Mouse (Mus musculus) lung, postnatal 0 days (tissue): Measurements from ENCODE around the gene Rufy1. TPM values are rescaled to one million over a fixed set of nuclear protein-coding genes. Genes with fewer than 3 reads are reported as not detected.

Experiments
- ATAC-seq: fragments of 200-750 bp; cut with Nextera tagmentation; 2 replicates; pipeline ENCODE4 v1.8.0; 2017; ENCODE audit warnings: moderate library complexity
- DNase-seq: peaks from one replicate; pipeline ENCODE4 v3.0.0-alpha.2; 2016; ENCODE audit warnings: low spot score
- H3K27ac ChIP-seq: fragments of 300-500 bp; sonication (generic); 2 replicates; pipeline ENCODE4 v1.5.1; 2014; ENCODE audit warnings: antibody characterized with exemption, mild to moderate bottlenecking, low read length, mixed read lengths
- H3K27me3 ChIP-seq: fragments of 300-500 bp; sonication (generic); replicated peaks from 2 replicates; pipeline ENCODE4 v1.6.1; 2014; ENCODE audit warnings: low read length, mixed read lengths; ENCODE audit not compliant: insufficient read depth
- H3K36me3 ChIP-seq: fragments of 300-500 bp; sonication (generic); 2 replicates; pipeline ENCODE4 v1.6.1; 2014; ENCODE audit warnings: low read length, mixed read lengths; ENCODE audit not compliant: insufficient read depth
- H3K4me1 ChIP-seq: fragments of 300-500 bp; sonication (generic); 2 replicates; pipeline ENCODE4 v1.6.1; 2014; ENCODE audit warnings: antibody characterized with exemption, low read depth, low read length, mixed read lengths; ENCODE audit not compliant: insufficient read depth
- H3K4me2 ChIP-seq: fragments of 300-500 bp; sonication (generic); replicated peaks from 2 replicates; pipeline ENCODE4 v1.6.1; 2014; ENCODE audit warnings: low read depth, mild to moderate bottlenecking, low read length, moderate library complexity, mixed read lengths
- H3K4me3 ChIP-seq: fragments of 300-500 bp; sonication (generic); 2 replicates; pipeline ENCODE4 v1.5.1; 2014; ENCODE audit warnings: low read depth, low read length
- H3K9ac ChIP-seq: fragments of 300-500 bp; sonication (generic); replicated peaks from 2 replicates; pipeline ENCODE4 v1.6.1; 2014; ENCODE audit warnings: low read depth, mild to moderate bottlenecking
- H3K9me3 ChIP-seq: fragments of 300-500 bp; sonication (generic); 2 replicates; pipeline ENCODE4 v1.6.1; 2016; ENCODE audit warnings: low read length, mixed read lengths
- CTCF ChIP-seq: IDR thresholded peaks from 2 replicates; pipeline ENCODE4 v1.5.1; 2016; ENCODE audit warnings: antibody characterized with exemption, mild to moderate bottlenecking
- EP300 ChIP-seq: IDR thresholded peaks from 2 replicates; pipeline ENCODE4 v1.6.1; 2016; ENCODE audit warnings: antibody characterized with exemption, mild to moderate bottlenecking, control low read depth
- WGBS: fragments of 180-500 bp; shearing (Covaris S2); extraction: QIAGEN DNeasy Blood & Tissue Kit; methylation state at CpG from one replicate; pipeline ENCODE4 v1.1.7; 2014; 5-methylcytosine and 5-hydroxymethylcytosine counted together
- polyA plus RNA-seq: library from polyadenylated mRNA; unstranded; fragments of >200 nt; fragmentation: Nextera tagmentation; extraction: Ambion mirVana; gene quantifications from 2 replicates; pipeline ENCODE4 v1.2.1, GENCODE M21; 2015

The Rufy1 gene
- polyA plus RNA-seq, 1 experiment from 2014 or later = 19.8 TPM

DNA sequence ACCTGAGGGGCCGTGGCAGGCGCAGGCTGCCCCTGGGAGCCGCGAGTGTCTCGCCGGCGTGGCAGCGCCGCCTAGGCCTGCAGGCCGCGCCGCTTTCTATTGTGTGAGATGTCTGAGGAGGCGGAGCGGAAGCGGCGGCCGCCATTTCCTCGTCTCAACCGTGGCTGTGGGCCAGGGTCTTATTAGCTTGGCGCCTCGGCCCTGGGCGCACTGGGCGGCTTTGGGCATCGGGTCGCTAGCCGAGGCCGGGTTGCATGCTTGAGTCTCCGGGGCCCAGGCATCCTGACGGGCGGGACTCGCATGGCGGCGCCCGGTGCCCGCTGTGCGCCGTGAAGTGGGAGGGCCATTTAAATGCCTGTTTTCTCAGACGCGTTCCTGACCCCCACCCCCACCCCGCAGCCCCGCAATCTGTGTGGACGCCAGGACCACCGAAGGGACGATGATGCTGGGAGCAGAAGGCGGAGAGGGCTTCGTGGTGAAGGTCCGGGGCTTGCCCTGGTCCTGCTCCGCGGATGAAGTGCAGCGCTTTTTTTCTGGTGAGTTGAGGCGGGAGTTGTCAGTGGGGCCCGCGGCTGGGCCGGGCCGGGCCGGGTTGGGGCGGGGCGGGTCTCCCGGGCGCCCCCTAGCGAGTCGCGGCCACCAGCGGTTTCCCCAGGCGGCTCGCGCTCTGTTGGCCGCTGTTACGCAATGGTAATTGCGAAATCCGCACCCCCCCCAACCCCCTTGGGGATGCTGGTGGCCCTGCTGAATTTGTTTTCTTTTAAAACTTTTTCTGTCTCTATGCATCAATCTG lies 52.8 kb downstream of the Rufy1 start:
- Histone ChIP-seq H3K4me1 (peaks cover 4% of the 10 kb centered on the region; the same call in 1 of the 2 replicates), H3K36me3 (peaks cover 7% of the 10 kb centered on the region; the same call in 1 of the 2 replicates), H3K4me3 (peak overlapping the region; percentile 70), H3K4me2 (peak overlapping the region; percentile 74), H3K9ac (peak overlapping the region; percentile 94), H3K27ac (peak overlapping the region; percentile 99), H3K27me3 (no peaks in the 10 kb centered on the region), H3K9me3 (no peaks in the 10 kb centered on the region)
- WGBS = 2% methylated on average over 60 of the region's 71 CpGs
- ATAC-seq (peak; percentile 83), DNase-seq (peak; percentile 94)
- TF ChIP-seq CTCF = peak; percentile 69
- no peak for TF ChIP-seq EP300

DNA sequence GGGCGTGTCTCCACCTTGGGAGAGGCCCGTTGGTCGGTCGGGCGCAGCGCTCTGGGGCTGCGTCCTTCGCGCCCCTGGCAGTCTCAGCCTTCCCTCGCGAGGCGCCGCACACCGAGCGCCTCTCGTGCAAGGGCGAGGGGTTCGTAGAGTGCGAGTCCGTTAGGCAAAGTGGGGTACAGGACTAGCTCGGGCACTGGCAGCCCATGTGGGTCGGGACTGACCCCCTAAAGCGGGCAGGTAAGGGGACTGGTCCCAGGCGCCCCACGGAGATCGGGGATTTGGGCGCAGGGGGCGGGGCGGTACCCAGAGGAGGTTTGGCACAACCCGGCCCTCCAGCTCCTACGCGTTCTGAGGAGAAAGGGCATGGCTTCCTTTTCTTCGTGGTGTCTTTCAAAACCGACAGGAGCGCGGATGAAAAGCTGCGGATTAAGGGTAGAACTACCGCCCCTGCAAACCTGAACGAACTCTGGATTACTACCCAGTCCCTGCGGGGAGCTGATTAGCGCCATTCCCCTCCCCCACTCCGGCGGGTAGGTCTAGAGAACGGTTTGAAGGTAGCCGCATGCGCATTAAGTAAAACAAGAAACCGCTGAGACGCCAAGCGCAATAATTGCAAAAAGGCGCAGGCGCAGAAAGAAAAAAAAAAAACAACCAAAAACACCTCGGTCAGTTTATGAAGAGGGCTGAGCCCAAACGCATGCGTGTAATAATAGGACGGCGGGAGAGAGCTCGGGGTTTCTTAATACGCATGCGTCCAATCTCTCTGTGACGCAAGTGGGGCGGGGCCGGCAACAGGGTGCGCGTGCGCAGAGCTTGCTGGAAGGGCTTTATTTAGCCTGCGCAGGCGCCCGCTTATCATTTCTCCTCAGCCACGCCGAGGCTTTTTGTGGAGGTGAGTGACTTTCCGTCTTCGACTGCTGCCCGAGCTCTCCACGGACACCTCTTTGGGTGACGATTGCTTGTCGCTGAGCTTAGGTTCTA lies 53.7 kb downstream of the Rufy1 start, which contains the start of gene Hnrnph1:
Gene Hnrnph1, plus strand, starts transcription at position 80 of the 981 bp plus-strand sequence.
- ATAC-seq = peak; percentile 93
- Histone ChIP-seq H3K9ac (peak within 1 kb of the TSS; percentile 94), H3K36me3 (no peaks in the 10 kb centered on the region), H3K4me3 (peak within 1 kb of the TSS; percentile 70), H3K4me2 (peak within 1 kb of the TSS; percentile 96), H3K27ac (peak within 1 kb of the TSS; percentile 99), H3K4me1 (peaks cover 4% of the 10 kb centered on the region; the same call in 1 of the 2 replicates), H3K27me3 (no peaks in the 10 kb centered on the region), H3K9me3 (no peaks in the 10 kb centered on the region)
- under 1% methylated on average over 76 of the region's 76 CpGs for WGBS
- DNase-seq = peak; percentile 99
- no peak for TF ChIP-seq CTCF
- 0 out of 2 replicates have a peak, but pooled peaks have one; percentile 26 for TF ChIP-seq EP300

DNA sequence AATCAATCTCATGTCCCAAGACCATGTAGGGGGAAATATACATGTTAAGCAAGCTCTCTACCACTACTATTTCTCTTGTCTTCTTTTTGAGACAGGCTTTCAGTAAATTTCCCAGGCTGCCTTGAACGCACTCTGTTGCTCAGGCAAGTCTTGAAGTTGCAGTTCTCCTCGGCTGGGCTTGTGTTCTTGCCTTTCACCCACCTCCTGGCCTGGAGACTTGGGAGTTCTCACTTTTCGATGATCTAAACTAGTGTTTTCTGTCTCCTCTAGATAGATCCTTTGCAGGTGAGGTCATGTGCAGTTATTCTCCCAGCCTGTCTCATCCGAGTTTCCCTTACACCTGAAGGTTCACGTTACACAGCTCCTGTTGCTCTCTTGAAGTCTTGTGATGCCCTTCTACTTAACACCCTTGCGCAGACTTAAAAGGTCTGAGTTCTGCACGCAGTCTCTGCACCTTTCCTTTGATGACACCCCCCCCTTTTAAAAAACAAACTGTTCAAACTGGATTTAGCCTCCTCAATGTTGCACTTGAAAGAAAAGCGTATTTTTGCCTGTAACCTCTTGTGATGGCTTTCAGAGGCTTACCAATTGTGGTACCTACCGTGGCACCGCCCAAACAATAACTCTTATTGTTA lies 54.7 kb downstream of the Rufy1 start:
- H3K4me3 ChIP-seq = peak overlapping the region; percentile 70; the same call in 1 of the 2 replicates
- peak; percentile 8 for DNase-seq
- peak overlapping the region; percentile 96 for H3K27ac ChIP-seq
- H3K4me1 ChIP-seq = peaks cover 4% of the 10 kb centered on the region; the same call in 1 of the 2 replicates
- 25% methylated on average over 10 of the region's 10 CpGs for WGBS
- no peaks in the 10 kb centered on the region for H3K36me3 ChIP-seq
- H3K9me3 ChIP-seq = no peaks in the 10 kb centered on the region
- TF ChIP-seq CTCF (no peak), EP300 (no peak)
- H3K4me2 ChIP-seq = peak overlapping the region; percentile 96
- no peak for ATAC-seq
- peak overlapping the region; percentile 74 for H3K9ac ChIP-seq
- H3K27me3 ChIP-seq = no peaks in the 10 kb centered on the region

DNA sequence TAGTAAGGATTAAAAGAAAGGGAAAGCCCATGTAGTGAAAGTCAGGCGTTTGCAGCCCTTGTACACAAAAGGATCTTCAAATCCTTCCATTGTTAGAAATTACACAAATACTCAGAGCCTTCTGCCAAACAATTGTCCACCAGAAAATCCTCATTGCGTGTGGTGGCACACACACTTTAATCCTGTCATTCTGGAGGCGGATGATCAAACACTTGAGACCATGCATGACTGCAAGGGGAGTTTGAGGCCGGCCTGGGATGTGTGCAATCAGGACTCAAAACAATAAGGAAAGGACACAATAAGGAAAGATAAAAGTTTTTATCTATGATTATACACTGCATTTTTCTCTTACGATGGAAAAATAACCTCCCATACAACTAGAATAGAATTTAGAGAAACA lies 55.5 kb downstream of the Rufy1 start:
- ATAC-seq = no peak
- Histone ChIP-seq H3K9me3 (no peaks in the 10 kb centered on the region), H3K4me2 (no peak overlapping the region), H3K4me1 (peaks cover 4% of the 10 kb centered on the region; the same call in 1 of the 2 replicates), H3K27ac (no peak overlapping the region), H3K4me3 (no peak overlapping the region), H3K27me3 (no peaks in the 10 kb centered on the region), H3K36me3 (no peaks in the 10 kb centered on the region), H3K9ac (no peak overlapping the region)
- no peak for DNase-seq
- no peak for TF ChIP-seq CTCF
- no peak for TF ChIP-seq EP300
- 72% methylated on average over 5 of the region's 5 CpGs for WGBS

DNA sequence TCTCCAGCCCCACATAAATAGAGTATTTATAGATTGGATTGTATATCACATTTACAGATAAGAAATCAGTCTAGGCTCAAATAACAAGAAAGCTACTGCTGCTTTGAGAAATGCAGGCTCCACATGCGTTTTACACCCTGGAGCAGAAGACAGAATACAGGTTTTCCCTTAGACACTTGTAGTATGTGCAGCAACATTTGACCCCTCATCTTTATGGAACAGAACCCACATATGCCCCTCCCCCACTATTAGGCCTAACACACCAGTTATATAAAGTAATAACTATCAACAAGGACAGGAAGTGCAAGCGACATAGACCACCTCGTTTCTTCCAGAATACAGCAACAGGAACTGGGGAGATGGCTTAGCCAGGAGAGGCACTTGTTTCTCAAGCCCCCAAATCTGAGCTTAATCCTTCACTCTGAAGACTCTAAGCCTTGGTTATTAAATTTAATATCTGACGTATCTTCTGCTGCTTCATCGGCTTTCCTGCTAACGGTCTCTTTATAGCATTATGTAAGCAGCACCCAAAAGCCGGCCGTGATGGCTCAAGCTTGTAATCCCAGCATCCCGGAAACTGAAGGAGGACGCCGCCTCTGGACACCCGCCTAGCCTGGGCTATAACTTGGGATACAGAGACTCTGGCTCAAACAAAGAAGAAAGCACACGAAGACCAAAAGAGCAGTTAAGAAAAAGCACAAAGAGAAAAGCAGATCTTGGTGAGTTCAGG lies 56.5 kb downstream of the Rufy1 start:
- no peak overlapping the region for H3K4me2 ChIP-seq
- H3K36me3 ChIP-seq = no peaks in the 10 kb centered on the region
- TF ChIP-seq EP300 (no peak), CTCF (no peak)
- no peak overlapping the region for H3K9ac ChIP-seq
- DNase-seq (no peak), ATAC-seq (no peak)
- no peak overlapping the region for H3K27ac ChIP-seq
- no peaks in the 10 kb centered on the region for H3K27me3 ChIP-seq
- WGBS = 84% methylated on average over 13 of the region's 13 CpGs
- no peaks in the 10 kb centered on the region for H3K9me3 ChIP-seq
- peaks cover 1% of the 10 kb centered on the region; the same call in 1 of the 2 replicates for H3K4me1 ChIP-seq
- H3K4me3 ChIP-seq = no peak overlapping the region
